Mouse (Mus musculus) lung, postnatal 10 days (tissue): ENCODE data around the gene Ppp6r2.

Experiments used
- DNase-seq: peaks from one replicate; pipeline ENCODE4 v3.0.0; 2021

Ppp6r2 gene

GRCm38 (mm10) chr15:89314511-89315189, 103.3 kb downstream of the Ppp6r2 start:
- DNase-seq, result peak; percentile 60

- peak; percentile 100 for DNase-seq
Measured at GRCm38 (mm10) chr15:89315190-89315731, 103.9 kb downstream of the Ppp6r2 start, which contains the start of gene Sbf1. TSS of gene Sbf1 (minus strand) at chr15:89315311.

GRCm38 (mm10) chr15:89316146-89316545, 104.8 kb downstream of the Ppp6r2 start:
- peak; percentile 28 for DNase-seq

DNA sequence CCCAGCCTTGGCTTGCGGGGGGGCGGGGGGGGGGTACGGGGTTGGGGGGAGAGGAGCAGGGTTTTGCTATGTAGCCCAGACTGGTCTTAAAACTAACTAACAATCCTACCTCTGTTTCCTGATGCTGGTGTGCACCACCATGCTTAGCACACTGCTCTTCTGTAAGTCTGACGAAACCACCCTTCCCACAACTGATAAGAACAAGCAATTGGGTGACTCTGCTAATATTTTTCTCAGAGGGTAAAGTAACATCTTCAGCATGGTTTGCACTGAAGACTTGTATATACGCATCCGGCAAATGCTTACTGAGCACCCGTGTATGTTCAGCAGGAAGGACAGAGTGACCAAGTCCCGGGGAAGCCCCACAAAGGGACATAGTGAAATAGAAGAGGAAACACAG, 109.9 kb downstream of the Ppp6r2 start:
- no peak for DNase-seq

DNA sequence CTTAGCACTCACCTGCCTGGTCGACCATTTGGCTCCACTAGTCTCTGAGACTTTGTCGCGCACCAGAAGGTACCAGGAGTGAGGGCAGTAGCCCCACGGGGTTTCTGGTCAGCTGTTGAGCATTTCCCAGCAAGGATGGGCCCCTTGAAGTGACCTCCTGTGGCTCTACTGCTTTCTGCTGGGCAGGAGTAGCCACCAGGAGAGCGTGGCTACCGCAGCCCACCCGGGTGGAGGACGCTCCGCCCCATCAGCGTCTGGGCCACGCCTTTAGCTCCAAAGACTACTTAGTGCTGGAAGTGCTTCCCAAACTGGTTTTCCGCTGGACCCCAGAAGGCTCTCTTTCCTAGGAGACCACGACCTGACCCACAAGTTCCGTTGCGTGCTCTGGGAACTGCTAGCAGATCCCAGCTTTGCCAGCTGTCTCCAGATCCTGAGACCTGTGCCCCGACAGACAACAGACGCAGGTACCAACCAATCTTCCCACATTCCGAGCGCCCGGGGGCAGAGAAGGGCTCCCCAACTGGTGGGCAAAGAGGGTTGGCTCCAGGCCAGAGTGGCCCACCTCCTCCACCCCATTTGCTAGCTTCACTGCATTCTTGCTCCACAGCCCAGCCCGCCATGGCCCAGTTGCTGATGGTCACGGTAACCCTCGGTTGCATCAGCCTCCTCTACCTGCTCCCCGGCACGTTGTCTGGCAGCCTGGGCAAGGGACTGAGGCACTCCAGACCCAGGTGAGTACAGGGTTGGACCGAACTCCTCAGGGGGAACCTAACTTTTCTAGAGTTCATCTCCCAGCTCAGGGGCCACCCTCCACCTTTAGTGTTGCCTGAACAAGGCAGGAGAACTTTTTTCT, 111.5 kb downstream of the Ppp6r2 start, which contains the start of gene Adm2:
Adm2 (plus strand) TSS at position 51 of the 853 bp plus-strand sequence.
- DNase-seq, result no peak

- DNase-seq, result no peak
Measured at GRCm38 (mm10) chr15:89323656-89324055, 112.3 kb downstream of the Ppp6r2 start.

DNA sequence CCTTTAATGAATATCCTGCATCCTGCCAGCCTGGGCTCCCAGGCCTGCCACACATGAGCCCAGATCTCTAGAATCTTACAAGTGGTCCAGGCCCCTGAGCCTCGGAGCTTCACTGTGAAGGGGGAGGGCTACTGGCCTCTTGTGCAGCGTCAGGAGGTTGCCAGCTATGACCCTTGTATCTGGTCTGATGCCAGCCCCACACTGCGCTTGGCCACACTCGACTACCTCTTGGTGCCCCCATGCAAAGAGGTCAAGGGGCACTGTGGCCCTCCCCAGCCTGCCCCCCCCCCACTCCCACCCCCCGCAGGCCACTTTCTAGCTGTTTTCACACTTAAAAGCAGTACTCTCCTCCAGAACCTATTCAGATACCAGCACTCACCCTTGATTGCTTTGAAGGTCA, 115.1 kb downstream of the Ppp6r2 start:
- no peak for DNase-seq

GRCm38 (mm10) chr15:89334271-89334670, 122.9 kb downstream of the Ppp6r2 start, which contains the start of gene Miox:
TSS of gene Miox (plus strand) at chr15:89334398.
- DNase-seq, result no peak

DNA sequence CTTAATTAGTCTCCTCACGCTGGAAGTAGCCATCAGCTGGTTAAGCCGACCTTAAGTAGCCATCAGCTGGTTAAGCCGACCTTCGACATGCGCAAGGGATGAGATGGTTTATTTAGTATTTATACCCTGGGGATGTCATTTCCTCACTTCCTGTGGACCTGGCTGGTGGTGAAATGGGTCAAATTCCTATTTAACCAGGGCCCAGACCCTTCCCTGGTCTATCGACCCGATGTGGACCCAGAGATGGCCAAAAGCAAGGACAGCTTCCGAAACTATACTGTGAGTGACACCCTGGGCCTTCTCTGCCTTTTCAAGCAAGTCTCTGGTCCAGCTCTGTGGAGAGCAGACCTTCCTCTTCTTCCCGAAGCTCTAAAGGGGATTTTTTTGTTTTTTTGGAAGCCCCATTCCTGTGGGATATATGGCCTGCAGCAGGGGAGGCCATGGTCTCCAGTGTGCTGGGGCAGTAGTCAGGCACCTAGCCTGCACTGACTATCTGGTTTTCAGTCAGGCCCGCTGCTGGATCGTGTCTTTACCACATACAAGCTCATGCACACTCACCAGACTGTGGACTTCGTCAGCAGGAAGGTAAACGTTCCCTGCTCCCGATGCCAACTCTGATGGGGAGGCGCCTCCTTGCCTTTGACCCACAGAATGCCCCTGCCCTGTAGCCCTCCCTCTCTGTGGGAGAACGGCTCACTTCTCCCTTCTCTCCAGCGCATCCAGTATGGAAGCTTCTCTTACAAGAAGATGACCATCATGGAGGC, 123.6 kb downstream of the Ppp6r2 start:
- no peak for DNase-seq

GRCm38 (mm10) chr15:89336422-89336821, 125.1 kb downstream of the Ppp6r2 start:
- DNase-seq, result no peak
